Comparison of ENCODE assay signal across 33 mouse cellular contexts in the genomic region with DNA sequence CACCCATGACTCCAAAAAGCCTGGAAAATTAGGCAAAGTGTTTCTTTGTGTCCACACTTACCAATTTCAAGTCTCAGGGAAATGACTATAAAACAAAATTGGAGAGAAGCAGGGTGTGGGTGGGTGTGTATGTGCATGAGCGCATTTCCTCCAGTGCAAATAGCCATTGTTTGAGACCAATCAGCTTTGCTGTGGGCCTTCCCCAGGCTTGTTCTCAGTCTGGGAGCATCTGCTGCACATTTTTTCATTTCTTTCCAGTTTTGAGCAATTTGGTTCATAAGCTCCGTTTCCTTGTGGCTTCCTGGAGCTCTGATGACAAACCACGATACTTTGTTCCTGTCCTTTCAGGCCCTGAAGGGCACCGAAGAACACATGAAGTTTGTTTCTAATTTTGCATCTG. TPM values are rescaled to one million over a fixed set of nuclear protein-coding genes. Genes with fewer than 3 reads are reported as not detected.
DNase-seq lines count a peak whose midpoint lies in the region; ATAC-seq and TF ChIP-seq lines count a peak whose summit lies in the region.
"Had no signal": no experiment of that assay in that cellular context is flagged by ENCODE, and none has a peak within 500 bp of the region (broad histone marks: within the 10 kb centered on the region; RNA-seq: fewer than 3 reads in every experiment).

No protein-coding gene starts in this region.

- DNase-seq in gastrocnemius, adult 2 months = no peak
- no peak for DNase-seq in gastrocnemius, adult 18-20 months (ENCODE audit: low spot score)
- DNase-seq: adrenal gland, postnatal 14 days; cerebellum, adult 11-12 months; cerebellum, adult 9-11 months; embryo, embryonic 11 days; kidney, adult 8-10 months; kidney, postnatal 4 days; left cerebral cortex, postnatal 4 days; liver, postnatal 0 days; lung, postnatal 36 days; right cerebral cortex, postnatal 4 days; thymus, adult 2 months; thymus, postnatal 36 days had no signal

- TF ChIP-seq CTCF in gastrocnemius, adult 2 months (IDR thresholded peaks at IDR 0.05) = no peak

- no peaks in the 10 kb centered on the region for H3K9me3 ChIP-seq in heart, embryonic 14.5 days (ENCODE audit: control insufficient read depth, low read length)
- H3K9me3 ChIP-seq in heart, embryonic 12.5 days (replicated peaks) = no peaks in the 10 kb centered on the region
- no peaks in the 10 kb centered on the region for H3K9me3 ChIP-seq in embryonic facial prominence, embryonic 15.5 days (replicated peaks)
- H3K9me3 ChIP-seq: heart, embryonic 15.5 days; hindbrain, embryonic 12.5 days; liver, embryonic 12.5 days; midbrain, embryonic 13.5 days; neural tube, embryonic 15.5 days had no signal

- intact Hi-C loops in gastrocnemius, adult 2 months (cut with DNase I) = no loop called here

- H3K27me3 ChIP-seq in heart, embryonic 14.5 days (ENCODE audit: control insufficient read depth, insufficient read depth, low read length) = no peaks in the 10 kb centered on the region
- H3K27me3 ChIP-seq in heart, embryonic 12.5 days (replicated peaks) = no peaks in the 10 kb centered on the region
- H3K27me3 ChIP-seq in embryonic facial prominence, embryonic 15.5 days = no peaks in the 10 kb centered on the region
- no peaks in the 10 kb centered on the region for H3K27me3 ChIP-seq in myocyte (ENCODE audit: control insufficient read depth, insufficient read depth, insufficient read length)
- H3K27me3 ChIP-seq: heart, embryonic 15.5 days; hindbrain, embryonic 12.5 days; liver, embryonic 12.5 days; megakaryocyte, embryonic 14.5 days; neural tube, embryonic 15.5 days had no signal

- peaks cover 7 to 11% of the 10 kb centered on the region in 2 experiments; a peak in 3 of 4 replicates for H3K4me1 ChIP-seq in heart, embryonic 14.5 days (ENCODE audit: control insufficient read depth in 2 of 2, insufficient read depth in 2 of 2, low read length in 2 of 2)
- peaks cover 13% of the 10 kb centered on the region for H3K4me1 ChIP-seq in heart, embryonic 12.5 days (replicated peaks)
- H3K4me1 ChIP-seq in embryonic facial prominence, embryonic 15.5 days = peaks cover 17% of the 10 kb centered on the region; the same call in 1 of the 2 replicates
- H3K4me1 ChIP-seq: liver, embryonic 12.5 days; megakaryocyte, embryonic 14.5 days had no signal

- TF ChIP-seq POLR2A in myocyte (IDR thresholded peaks at IDR 0.05; ENCODE audit: insufficient read length, low read depth) = no peak

- no peaks in the 10 kb centered on the region for H3K79me2 ChIP-seq in myocyte (ENCODE audit: control insufficient read depth, insufficient read depth)

- 55% methylated on average over 4 of the region's 4 CpGs for WGBS in heart, embryonic 14.5 days
- 65% methylated on average over 4 of the region's 4 CpGs for WGBS in heart, embryonic 12.5 days
- 21% methylated on average over 4 of the region's 4 CpGs for WGBS in embryonic facial prominence, embryonic 15.5 days

- peak overlapping the region; percentile 4; the same call in 1 of the 2 replicates for H3K4me2 ChIP-seq in heart, embryonic 14.5 days (ENCODE audit: low read length)
- H3K4me2 ChIP-seq in heart, embryonic 12.5 days = no peak overlapping the region
- H3K4me2 ChIP-seq in embryonic facial prominence, embryonic 15.5 days (replicated peaks) = no peak overlapping the region
- peak overlapping the region; percentile 24 for H3K4me2 ChIP-seq in myocyte (ENCODE audit: low read depth)
- H3K4me2 ChIP-seq: heart, embryonic 15.5 days; hindbrain, embryonic 12.5 days; liver, embryonic 12.5 days; midbrain, embryonic 13.5 days; neural tube, embryonic 15.5 days had no signal

- 0 out of 2 replicates have a peak overlapping the region, but pooled peaks have one; percentile 0 for H3K27ac ChIP-seq in gastrocnemius, adult 2 months
- peak overlapping the region in 1 of 2 experiments; percentile 49; a peak in 2 of 4 replicates for H3K27ac ChIP-seq in heart, embryonic 14.5 days (replicated peaks in 1 of 2; ENCODE audit: control insufficient read depth in 1 of 2, insufficient read depth in 1 of 2, low read depth in 2 of 2, low read length in 2 of 2)
- no peak overlapping the region for H3K27ac ChIP-seq in heart, embryonic 12.5 days (ENCODE audit: poor library complexity, severe bottlenecking)
- 0 out of 2 replicates have a peak overlapping the region, but pooled peaks have one; percentile 41 for H3K27ac ChIP-seq in embryonic facial prominence, embryonic 15.5 days (replicated peaks)
- H3K27ac ChIP-seq: heart, embryonic 15.5 days; hindbrain, embryonic 12.5 days; kidney, postnatal 0 days; liver, embryonic 12.5 days; midbrain, embryonic 13.5 days; neural tube, embryonic 15.5 days had no signal

- no peak overlapping the region for H3K9ac ChIP-seq in heart, embryonic 14.5 days (ENCODE audit: low read length)
- no peak overlapping the region for H3K9ac ChIP-seq in heart, embryonic 12.5 days
- H3K9ac ChIP-seq in embryonic facial prominence, embryonic 15.5 days = no peak overlapping the region
- H3K9ac ChIP-seq: heart, embryonic 15.5 days; hindbrain, embryonic 12.5 days; liver, embryonic 12.5 days; liver, postnatal 0 days; midbrain, embryonic 13.5 days; neural tube, embryonic 15.5 days had no signal

- H3K36me3 ChIP-seq in heart, embryonic 14.5 days (ENCODE audit: control insufficient read depth, insufficient read depth, low read length) = no peaks in the 10 kb centered on the region
- no peaks in the 10 kb centered on the region for H3K36me3 ChIP-seq in heart, embryonic 12.5 days
- no peaks in the 10 kb centered on the region for H3K36me3 ChIP-seq in embryonic facial prominence, embryonic 15.5 days
- no peaks in the 10 kb centered on the region for H3K36me3 ChIP-seq in myocyte (ENCODE audit: control insufficient read depth, insufficient read depth)
- H3K36me3 ChIP-seq: G1E; heart, embryonic 15.5 days; hindbrain, embryonic 12.5 days; liver, embryonic 12.5 days; midbrain, embryonic 13.5 days; neural tube, embryonic 15.5 days had no signal

- H3ac ChIP-seq in myocyte (ENCODE audit: control insufficient read depth, insufficient read length) = no peak overlapping the region

- no peak overlapping the region for H3K4me3 ChIP-seq in gastrocnemius, adult 2 months
- H3K4me3 ChIP-seq in heart, embryonic 14.5 days (ENCODE audit: control insufficient read depth in 1 of 2, insufficient read depth in 1 of 2, low read depth in 1 of 2, low read length in 2 of 2) = no peak overlapping the region
- no peak overlapping the region for H3K4me3 ChIP-seq in heart, embryonic 12.5 days
- no peak overlapping the region for H3K4me3 ChIP-seq in embryonic facial prominence, embryonic 15.5 days (replicated peaks)
- H3K4me3 ChIP-seq in myocyte = no peak overlapping the region
- H3K4me3 ChIP-seq: heart, embryonic 15.5 days; hindbrain, embryonic 12.5 days; liver, embryonic 12.5 days; megakaryocyte, embryonic 14.5 days; midbrain, embryonic 13.5 days; neural tube, embryonic 15.5 days had no signal

- ATAC-seq in heart, embryonic 14.5 days (ENCODE audit: insufficient number of reproducible peaks, insufficient read depth, low FRiP score, low read depth) = no peak
- ATAC-seq in heart, embryonic 12.5 days (ENCODE audit: insufficient number of reproducible peaks, low FRiP score) = no peak
- ATAC-seq in embryonic facial prominence, embryonic 15.5 days (ENCODE audit: insufficient number of reproducible peaks, low FRiP score, low TSS enrichment, low read depth) = peak; percentile 54
- no peak for ATAC-seq in megakaryocyte, adult 5-6 weeks (ENCODE audit: poor library complexity, severe bottlenecking)
- ATAC-seq: forebrain, embryonic 14.5 days; intestine, embryonic 16.5 days; liver, embryonic 12.5 days; liver, postnatal 0 days; midbrain, embryonic 13.5 days had no signal

TF ChIP-seq in myocyte, 11 proteins besides CTCF, POLR2A, EP300 and RAD21:
- TF ChIP-seq MAX (IDR thresholded peaks at IDR 0.05; ENCODE audit: low read depth) (no peak), POLR2AphosphoS2 (IDR thresholded peaks at IDR 0.05; ENCODE audit: insufficient read length, low read depth) (no peak), REST (IDR thresholded peaks at IDR 0.05; ENCODE audit: insufficient read depth, insufficient read length) (no peak), TCF12 (IDR thresholded peaks at IDR 0.05; ENCODE audit: insufficient read depth, poor library complexity, severe bottlenecking) (no peak), TCF3 (IDR thresholded peaks at IDR 0.05; ENCODE audit: insufficient read length, low read depth) (no peak), SRF (IDR thresholded peaks at IDR 0.05; ENCODE audit: control insufficient read depth, insufficient read length, low read depth) (no peak), MYOG (IDR thresholded peaks at IDR 0.05; ENCODE audit: control insufficient read depth in 1 of 3, insufficient read depth in 1 of 3, insufficient read length in 2 of 3, low read depth in 2 of 3) (no peak), E2F4 (IDR thresholded peaks at IDR 0.05; ENCODE audit: insufficient read depth) (no peak), MYOD1 (IDR thresholded peaks at IDR 0.05; ENCODE audit: control insufficient read depth in 1 of 3, insufficient read length in 2 of 3, low read depth in 2 of 3) (no peak), CEBPB (IDR thresholded peaks at IDR 0.05; ENCODE audit: insufficient read depth, poor library complexity, severe bottlenecking) (no peak), USF1 (IDR thresholded peaks at IDR 0.05; ENCODE audit: low read depth) (no peak)
TF ChIP-seq in myocyte: peak in this region for 0.

RNA-seq across cellular contexts. Expression of a gene that starts 43.3 kb away (rescaled TPM):
- not detected for total RNA-seq in gastrocnemius, adult 2 months (2021)
- not detected for total RNA-seq in gastrocnemius, adult 18-20 months (2021)
- 1.9 and 2.4 TPM in 2 replicates for polyA plus RNA-seq in heart, embryonic 14.5 days (2014; fragmentation: Nextera tagmentation; extraction: Ambion mirVana)
- polyA plus RNA-seq in heart, embryonic 12.5 days (2016; fragmentation: Nextera tagmentation; extraction: Ambion mirVana) = 3.1 and 3.8 TPM in 2 replicates
- 0.48 and 0.56 TPM in 2 replicates for polyA plus RNA-seq in embryonic facial prominence, embryonic 15.5 days (2015; fragmentation: Nextera tagmentation; extraction: Ambion mirVana)
- polyA plus RNA-seq in myocyte (2012; fragmentation: generic; extraction: Trizol) = not detected
- not detected in 2 replicates for total RNA-seq in megakaryocyte, adult 5-6 weeks (2015)
- not detected in 2 replicates for total RNA-seq in megakaryocyte, adult 5-6 weeks (2017)
- total RNA-seq: adrenal gland, postnatal 14 days; gastrocnemius, adult 8-10 months; gastrocnemius, postnatal 4 days; left cerebral cortex, postnatal 4 days; monocyte, adult 5-6 weeks had no signal
- polyA plus RNA-seq: G1E; intestine, embryonic 16.5 days; liver, embryonic 12.5 days; liver, postnatal 0 days; spleen, adult 2 months had no signal

Comparison
In these comparisons a context has a peak if more than half of its experiments do, and no peak if none do; other contexts are left out.
1. H3K4me2 ChIP-seq: peak in heart, embryonic 14.5 days (single experiment) and myocyte (single experiment); none in heart, embryonic 12.5 days (single experiment) and embryonic facial prominence, embryonic 15.5 days (single experiment).